In the genomic region with DNA sequence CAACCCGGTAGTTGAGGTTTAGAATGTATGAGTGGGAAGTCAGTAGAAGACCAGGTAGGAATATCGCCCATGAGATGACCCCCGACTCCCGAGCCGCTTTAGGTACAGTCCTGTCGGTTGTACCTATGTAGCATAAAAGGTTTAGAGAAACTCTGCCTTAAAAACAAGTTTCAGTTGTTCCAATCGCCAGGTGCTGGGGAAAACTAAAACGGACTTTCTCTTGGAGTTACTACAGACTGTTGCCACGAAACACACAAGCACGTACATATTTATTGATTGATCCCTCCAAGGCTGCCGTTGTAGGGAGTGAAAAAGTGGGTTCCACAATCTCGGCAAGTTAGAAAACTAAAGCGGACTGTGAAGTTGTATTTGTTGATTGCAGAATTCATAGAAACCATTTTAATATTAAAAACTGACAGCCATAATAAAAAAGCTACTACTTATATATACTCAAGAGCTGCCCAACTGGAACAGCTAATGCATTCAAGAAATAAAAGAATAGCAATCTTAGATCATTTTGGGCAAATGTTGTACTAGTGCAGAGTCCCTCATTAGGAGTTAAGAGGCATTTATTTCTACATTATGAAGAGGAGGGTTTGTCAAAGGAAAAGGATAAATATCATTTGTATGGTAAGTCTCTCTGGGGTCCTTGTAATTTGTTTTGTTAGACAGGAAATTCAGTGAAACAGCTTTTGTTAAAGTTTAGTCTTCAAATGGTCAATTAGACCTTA, we compare ENCODE assay signal across 8 mouse cellular contexts. TPM values are rescaled to one million over a fixed set of nuclear protein-coding genes. Genes with fewer than 3 reads are reported as not detected.
DNase-seq lines count a peak whose midpoint lies in the region; ATAC-seq lines count a peak whose summit lies in the region.

No protein-coding gene starts in this region.

- WGBS in limb, embryonic 15.5 days = 3% methylated on average over 13 of the region's 13 CpGs

- no peaks in the 10 kb centered on the region for H3K9me3 ChIP-seq in erythroblast, embryonic 14.5 days (ENCODE audit: control insufficient read depth, low read length)
- H3K9me3 ChIP-seq in limb, embryonic 15.5 days = no peaks in the 10 kb centered on the region

- H3K4me1 ChIP-seq in erythroblast, embryonic 14.5 days (ENCODE audit: control insufficient read depth) = peaks cover 27% of the 10 kb centered on the region
- H3K4me1 ChIP-seq in limb, embryonic 15.5 days = peaks cover 6% of the 10 kb centered on the region

- H3K4me3 ChIP-seq in erythroblast, embryonic 14.5 days (replicated peaks) = peak overlapping the region; percentile 79
- H3K4me3 ChIP-seq in limb, embryonic 15.5 days = peak overlapping the region; percentile 95

- peaks cover 24% of the 10 kb centered on the region for H3K36me3 ChIP-seq in erythroblast, embryonic 14.5 days (ENCODE audit: control insufficient read depth)
- no peaks in the 10 kb centered on the region for H3K36me3 ChIP-seq in limb, embryonic 15.5 days

- H3K27ac ChIP-seq in limb, embryonic 15.5 days = peak overlapping the region; percentile 97; the same call in 1 of the 2 replicates

- H3K4me2 ChIP-seq in limb, embryonic 15.5 days = peak overlapping the region; percentile 63

- no peak for ATAC-seq in erythroblast, adult 5-6 weeks (replicated peaks; ENCODE audit: low FRiP score, poor library complexity, severe bottlenecking)
- no peak for ATAC-seq in limb, embryonic 15.5 days (ENCODE audit: insufficient number of reproducible peaks, low FRiP score, low TSS enrichment, low read depth)

- peak; percentile 6 for DNase-seq in thymus, postnatal 0 days (ENCODE audit: low spot score)
- DNase-seq in thymus, postnatal 25 days = no peak
- DNase-seq in left cerebral cortex, postnatal 14 days (ENCODE audit: low spot score in 2 of 2) = no peak
- no peak for DNase-seq in urinary bladder, adult 2 months (ENCODE audit: low spot score)
- DNase-seq in MN1 (ENCODE audit: low spot score) = no peak

- peak overlapping the region; percentile 95 for H3K9ac ChIP-seq in limb, embryonic 15.5 days

- H3K27me3 ChIP-seq in erythroblast, embryonic 14.5 days (ENCODE audit: control insufficient read depth) = no peaks in the 10 kb centered on the region
- no peaks in the 10 kb centered on the region for H3K27me3 ChIP-seq in limb, embryonic 15.5 days

- intact Hi-C loops in left cerebral cortex, postnatal 14 days (cut with DNase I) = no loop called here

RNA-seq across cellular contexts. Expression of gene Ppp4r3b, which starts 1.2 kb away (rescaled TPM):
- 0.61 and 1.2 TPM in 2 replicates for polyA plus RNA-seq in erythroblast, embryonic 14.5 days (2012)
- 118 and 121 TPM in 2 replicates for total RNA-seq in erythroblast, adult 5-6 weeks (2015; ENCODE audit: low replicate concordance)
- 120 and 127 TPM in 2 replicates for total RNA-seq in erythroblast, adult 5-6 weeks (2017; ENCODE audit: low replicate concordance)
- polyA plus RNA-seq in thymus, postnatal 0 days (2015; fragmentation: Nextera tagmentation; extraction: Ambion mirVana) = 115 and 124 TPM in 2 replicates
- polyA plus RNA-seq in limb, embryonic 15.5 days (2015; fragmentation: Nextera tagmentation; extraction: Ambion mirVana) = 85.4 and 90.7 TPM in 2 replicates
- 10 to 100 TPM; 49.6 to 59.3 TPM for total RNA-seq in left cerebral cortex, postnatal 14 days (2021)
- polyA plus RNA-seq in urinary bladder, adult 2 months (2012; rRNA removed) = 18.7 and 24.7 TPM in 2 replicates

RNA-seq across cellular contexts. Expression of gene Pnpt1, which starts 43.3 kb away (rescaled TPM):
- polyA plus RNA-seq in erythroblast, embryonic 14.5 days (2012) = 2.6 and 6.5 TPM in 2 replicates
- 23.1 and 36.8 TPM in 2 replicates for total RNA-seq in erythroblast, adult 5-6 weeks (2015; ENCODE audit: low replicate concordance)
- total RNA-seq in erythroblast, adult 5-6 weeks (2017; ENCODE audit: low replicate concordance) = 17.1 and 20.4 TPM in 2 replicates
- 36.7 and 39.8 TPM in 2 replicates for polyA plus RNA-seq in thymus, postnatal 0 days (2015; fragmentation: Nextera tagmentation; extraction: Ambion mirVana)
- polyA plus RNA-seq in limb, embryonic 15.5 days (2015; fragmentation: Nextera tagmentation; extraction: Ambion mirVana) = 32.0 and 32.2 TPM in 2 replicates
- 10 to 100 TPM; 19.4 to 22.6 TPM for total RNA-seq in left cerebral cortex, postnatal 14 days (2021)
- polyA plus RNA-seq in urinary bladder, adult 2 months (2012; rRNA removed) = 16.8 and 23.0 TPM in 2 replicates
